Mouse (Mus musculus) liver, embryonic 14.5 days (tissue): ENCODE data around the gene Taf5.

Experiments used
- CTCF ChIP-seq: IDR thresholded peaks from 2 replicates; pipeline ENCODE4 v1.5.1; 2016; ENCODE audit warnings: antibody characterized with exemption, low read depth, control low read depth
- EP300 ChIP-seq: IDR thresholded peaks from 2 replicates; pipeline ENCODE4 v1.6.1; 2016; ENCODE audit warnings: antibody characterized with exemption, low read depth

DNA sequence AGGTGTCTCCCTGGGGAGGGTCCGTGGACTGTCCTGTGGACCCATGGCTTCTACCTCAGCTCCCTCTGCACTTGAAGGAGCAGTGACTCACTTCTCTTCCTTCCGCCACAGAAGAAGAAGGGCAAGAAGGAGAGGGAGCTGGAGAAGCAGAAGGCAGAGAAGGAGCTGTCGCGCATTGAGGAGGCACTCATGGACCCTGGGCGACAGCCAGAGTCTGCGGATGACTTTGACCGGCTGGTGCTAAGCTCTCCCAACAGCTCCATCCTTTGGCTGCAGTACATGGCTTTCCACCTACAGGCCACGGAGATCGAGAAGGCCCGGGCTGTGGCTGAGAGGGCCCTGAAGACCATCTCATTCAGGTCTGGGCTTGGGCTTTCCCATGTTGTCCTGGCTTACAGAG is 60.6 kb downstream of the Taf5 start:
- no peak for TF ChIP-seq CTCF
- TF ChIP-seq EP300 = no peak
